Mouse (Mus musculus) forebrain, embryonic 14.5 days (tissue): ENCODE results near the gene Grin3b. TPM values are rescaled to one million over a fixed set of nuclear protein-coding genes. Genes with fewer than 3 reads are reported as not detected.

Source experiments
- ATAC-seq: fragments of 200-750 bp; cut with Nextera tagmentation; 2 replicates; pipeline ENCODE4 v1.8.0; 2017; ENCODE audit warnings: mild to moderate bottlenecking, moderate library complexity
- DNase-seq: peaks from one replicate; pipeline ENCODE4 v3.0.0-alpha.2; 2015; ENCODE audit warnings: low spot score
- H3K27ac ChIP-seq: fragments of 300-500 bp; sonication (generic); 2 replicates; pipeline ENCODE4 v1.5.1; 2014; ENCODE audit warnings: low read depth, mild to moderate bottlenecking, control low read depth, low read length, moderate library complexity
- H3K27me3 ChIP-seq: fragments of 300-500 bp; sonication (generic); replicated peaks from 2 replicates; pipeline ENCODE4 v1.6.1; 2014; ENCODE audit warnings: low read length, control low read depth, mixed read lengths; ENCODE audit not compliant: control insufficient read depth, insufficient read depth
- H3K36me3 ChIP-seq: fragments of 300-500 bp; sonication (generic); 2 replicates; pipeline ENCODE4 v1.6.1; 2014; ENCODE audit warnings: low read length, control low read depth; ENCODE audit not compliant: control insufficient read depth, insufficient read depth
- H3K4me1 ChIP-seq: fragments of 300-500 bp; sonication (generic); 2 replicates; pipeline ENCODE4 v1.6.1; 2014; ENCODE audit warnings: antibody characterized with exemption, low read length, control low read depth; ENCODE audit not compliant: control insufficient read depth, insufficient read depth
- H3K4me2 ChIP-seq: fragments of 300-500 bp; sonication (generic); 2 replicates; pipeline ENCODE4 v1.6.1; 2014; ENCODE audit warnings: mild to moderate bottlenecking, control low read depth, low read length
- H3K4me3 ChIP-seq: fragments of 300-500 bp; sonication (generic); 2 replicates; pipeline ENCODE4 v1.5.1; 2014; ENCODE audit warnings: low read depth, low read length, control low read depth
- H3K9ac ChIP-seq: fragments of 300-500 bp; sonication (generic); 2 replicates; pipeline ENCODE4 v1.6.1; 2014; ENCODE audit warnings: mild to moderate bottlenecking, low read length, control low read depth, moderate library complexity
- H3K9me3 ChIP-seq: fragments of 300-500 bp; sonication (generic); replicated peaks from 2 replicates; pipeline ENCODE4 v1.6.1; 2016; ENCODE audit warnings: low read length, control low read depth, mixed read lengths; ENCODE audit not compliant: control insufficient read depth
- WGBS: fragments of 180-500 bp; shearing (Covaris S2); extraction: QIAGEN DNeasy Blood & Tissue Kit; methylation state at CpG from one replicate; pipeline ENCODE4 v1.1.7; 2014; 5-methylcytosine and 5-hydroxymethylcytosine counted together
- polyA plus RNA-seq: library from polyadenylated mRNA; unstranded; fragments of >200 nt; fragmentation: Nextera tagmentation; extraction: Ambion mirVana; gene quantifications from 2 replicates; pipeline ENCODE4 v1.2.1, GENCODE M21; 2014

Grin3b gene
- polyA plus RNA-seq, 1 experiment from 2014 or later, result 0.23 TPM

DNA sequence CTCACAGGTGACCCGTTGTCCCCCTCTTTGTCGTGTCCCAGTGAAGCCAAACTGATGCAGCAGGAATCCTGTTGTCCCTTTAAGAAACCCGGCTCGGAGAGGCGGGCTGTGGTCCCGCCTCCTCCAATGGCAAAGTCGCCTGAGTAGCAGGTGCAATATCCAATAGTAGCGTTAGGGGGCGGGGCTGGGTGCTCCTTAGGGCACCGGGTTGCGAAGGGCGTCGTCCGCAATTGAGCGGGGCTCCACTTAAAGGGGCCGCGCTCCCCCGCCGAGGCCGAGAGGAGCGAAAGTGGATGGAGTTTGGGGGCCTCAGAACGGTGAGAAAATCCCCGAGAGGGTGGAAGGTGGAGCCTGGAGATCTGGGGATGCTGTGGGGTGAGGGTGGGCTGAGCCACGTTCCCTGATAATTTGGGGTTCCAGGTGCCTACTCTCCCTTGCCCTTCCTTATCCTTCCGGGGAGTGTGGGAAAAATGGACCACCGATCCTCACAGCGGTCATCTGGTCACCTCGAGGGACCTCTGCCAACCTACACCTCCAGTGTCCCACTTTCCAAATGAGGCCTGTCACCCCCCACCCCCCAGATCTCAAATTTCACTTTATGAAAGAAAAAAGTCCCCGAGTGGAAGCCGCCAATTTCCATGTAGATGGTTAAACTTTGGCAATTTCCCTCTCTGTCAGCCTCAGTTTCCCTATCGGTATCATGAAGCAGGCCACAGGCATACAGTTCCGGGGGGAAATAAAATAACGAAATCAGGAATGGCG is 25.9 kb downstream of the Grin3b start, which contains the start of gene Abca7:
Gene Abca7 (plus strand): TSS at position 223 of the 762 bp plus-strand sequence.
- Histone ChIP-seq H3K36me3 (no peaks in the 10 kb centered on the region), H3K4me2 (peak within 1 kb of the TSS; percentile 63), H3K4me1 (peaks cover 4% of the 10 kb centered on the region; the same call in 1 of the 2 replicates), H3K9ac (peak within 1 kb of the TSS; percentile 47; the same call in 1 of the 2 replicates), H3K9me3 (peaks cover 3% of the 10 kb centered on the region; the same call in 1 of the 2 replicates), H3K27ac (no peak within 1 kb of the TSS; the same call in 1 of the 2 replicates), H3K27me3 (peaks cover 7% of the 10 kb centered on the region; the same call in 1 of the 2 replicates), H3K4me3 (peak within 1 kb of the TSS; percentile 38)
- DNase-seq (peak; percentile 98), ATAC-seq (peak; percentile 90)
- under 1% methylated on average over 34 of the region's 34 CpGs for WGBS

- H3K27ac ChIP-seq, result peak overlapping the region; percentile 39; the same call in 1 of the 2 replicates
- under 1% methylated on average over 35 of the region's 35 CpGs for WGBS
- no peaks in the 10 kb centered on the region for H3K36me3 ChIP-seq
- H3K4me3 ChIP-seq, result peak overlapping the region; percentile 38
- DNase-seq, result peak; percentile 96
- peaks cover 15% of the 10 kb centered on the region; the same call in 1 of the 2 replicates for H3K27me3 ChIP-seq
- H3K9ac ChIP-seq, result peak overlapping the region; percentile 38
- no peaks in the 10 kb centered on the region for H3K9me3 ChIP-seq
- H3K4me1 ChIP-seq, result peaks cover 4% of the 10 kb centered on the region; the same call in 1 of the 2 replicates
- peak overlapping the region; percentile 63 for H3K4me2 ChIP-seq
- ATAC-seq, result peak; percentile 83
Observed at GRCm38 (mm10) chr10:79997034-79997760, 26.7 kb downstream of the Grin3b start.

- H3K27ac ChIP-seq, result peak overlapping the region; percentile 39; the same call in 1 of the 2 replicates
- peak overlapping the region; percentile 38 for H3K4me3 ChIP-seq
- ATAC-seq (peak; percentile 27), DNase-seq (peak; percentile 78)
- 6% methylated on average over 15 of the region's 15 CpGs for WGBS
- no peaks in the 10 kb centered on the region for H3K9me3 ChIP-seq
- peaks cover 4% of the 10 kb centered on the region; the same call in 1 of the 2 replicates for H3K4me1 ChIP-seq
- no peaks in the 10 kb centered on the region for H3K36me3 ChIP-seq
- H3K9ac ChIP-seq, result peak overlapping the region; percentile 38
- H3K27me3 ChIP-seq, result peaks cover 16% of the 10 kb centered on the region; the same call in 1 of the 2 replicates
- peak overlapping the region; percentile 63 for H3K4me2 ChIP-seq
Observed at GRCm38 (mm10) chr10:79997819-79998218, 27.3 kb downstream of the Grin3b start.

DNA sequence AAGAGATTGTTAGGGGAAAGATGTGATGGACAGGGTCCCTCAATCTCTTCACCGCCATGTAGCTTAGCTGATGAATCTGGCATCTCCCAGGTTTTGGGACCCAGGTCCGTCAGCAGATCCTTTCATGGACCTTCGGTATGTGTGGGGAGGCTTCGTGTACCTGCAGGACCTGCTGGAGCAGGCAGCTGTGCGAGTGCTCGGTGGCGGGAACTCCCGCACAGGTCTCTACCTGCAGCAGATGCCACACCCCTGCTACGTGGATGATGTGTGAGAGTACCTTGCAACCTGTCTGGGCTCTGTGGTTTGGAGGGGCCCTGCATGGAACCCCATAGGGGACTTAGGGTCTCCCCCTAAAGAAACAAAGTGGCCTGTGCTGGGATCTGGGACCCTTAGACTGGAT is 31.4 kb downstream of the Grin3b start:
- Histone ChIP-seq H3K9me3 (no peaks in the 10 kb centered on the region), H3K27ac (no peak overlapping the region), H3K9ac (no peak overlapping the region), H3K4me3 (no peak overlapping the region), H3K36me3 (no peaks in the 10 kb centered on the region), H3K4me1 (peaks cover 4% of the 10 kb centered on the region; the same call in 1 of the 2 replicates), H3K27me3 (peaks cover 20% of the 10 kb centered on the region), H3K4me2 (no peak overlapping the region)
- ATAC-seq, result no peak
- no peak for DNase-seq
- WGBS, result 77% methylated on average over 9 of the region's 9 CpGs

- no peak overlapping the region for H3K9ac ChIP-seq
- no peak overlapping the region for H3K27ac ChIP-seq
- DNase-seq (no peak), ATAC-seq (no peak)
- H3K9me3 ChIP-seq, result no peaks in the 10 kb centered on the region
- H3K27me3 ChIP-seq, result peaks cover 20% of the 10 kb centered on the region
- no peaks in the 10 kb centered on the region for H3K36me3 ChIP-seq
- H3K4me1 ChIP-seq, result peaks cover 1% of the 10 kb centered on the region; the same call in 1 of the 2 replicates
- no peak overlapping the region for H3K4me2 ChIP-seq
- no peak overlapping the region for H3K4me3 ChIP-seq
- 19% methylated on average over 21 of the region's 21 CpGs for WGBS
Observed at GRCm38 (mm10) chr10:80002829-80003228, 32.3 kb downstream of the Grin3b start.

DNA sequence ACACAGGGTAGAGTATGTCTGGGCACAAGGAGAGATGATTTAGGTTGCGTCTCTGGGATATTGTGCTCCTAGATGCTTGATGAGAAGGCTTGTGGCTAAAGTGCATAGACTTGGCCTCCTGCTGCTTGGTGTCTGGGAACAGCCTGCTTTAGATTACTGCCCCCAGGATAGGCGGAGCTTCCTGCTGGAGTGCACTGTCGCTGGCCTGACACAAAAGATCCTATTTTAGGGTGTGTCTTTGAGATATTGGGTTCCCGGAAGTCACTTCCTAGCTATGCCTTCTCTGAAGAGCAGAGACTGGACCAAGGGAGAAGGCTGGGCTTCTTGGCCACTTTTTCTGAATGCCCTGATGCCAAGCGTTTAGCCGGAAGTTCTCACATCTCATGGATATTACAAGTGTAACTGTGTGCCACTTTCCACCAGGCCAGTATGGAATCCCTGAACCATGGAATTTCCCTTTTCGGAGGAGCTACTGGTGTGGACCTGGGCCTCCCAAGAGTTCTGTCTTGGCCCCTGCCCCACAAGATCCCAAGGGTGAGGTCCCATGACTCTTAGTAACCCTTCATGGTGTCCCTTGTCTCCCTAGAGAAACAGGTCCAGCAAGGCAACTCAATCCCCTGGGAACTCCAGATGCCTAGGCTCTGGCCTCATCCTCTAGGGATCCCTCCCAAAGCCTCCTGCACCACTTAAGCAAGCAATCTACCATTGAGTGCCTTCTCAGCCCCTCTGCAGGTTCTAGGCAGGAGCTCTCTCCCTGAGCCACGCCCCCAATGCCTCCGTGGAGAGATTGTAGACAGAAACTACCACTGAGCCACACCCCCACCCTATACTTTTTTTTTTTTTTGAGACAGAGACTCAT is 33.1 kb downstream of the Grin3b start:
- H3K4me3 ChIP-seq, result no peak overlapping the region
- H3K9me3 ChIP-seq, result no peaks in the 10 kb centered on the region
- no peak overlapping the region for H3K27ac ChIP-seq
- DNase-seq (no peak), ATAC-seq (no peak)
- H3K4me2 ChIP-seq, result no peak overlapping the region
- H3K27me3 ChIP-seq, result peaks cover 15% of the 10 kb centered on the region
- H3K4me1 ChIP-seq, result no peaks in the 10 kb centered on the region
- H3K9ac ChIP-seq, result no peak overlapping the region
- WGBS, result 63% methylated on average over 9 of the region's 9 CpGs
- H3K36me3 ChIP-seq, result no peaks in the 10 kb centered on the region

- H3K27me3 ChIP-seq, result peaks cover 13% of the 10 kb centered on the region
- H3K4me2 ChIP-seq, result no peak overlapping the region
- no peak overlapping the region for H3K9ac ChIP-seq
- no peaks in the 10 kb centered on the region for H3K9me3 ChIP-seq
- DNase-seq (no peak), ATAC-seq (no peak)
- H3K4me1 ChIP-seq, result no peaks in the 10 kb centered on the region
- H3K27ac ChIP-seq, result no peak overlapping the region
- 88% methylated on average over 8 of the region's 8 CpGs for WGBS
- no peaks in the 10 kb centered on the region for H3K36me3 ChIP-seq
- H3K4me3 ChIP-seq, result no peak overlapping the region
Observed at GRCm38 (mm10) chr10:80004233-80004705, 33.8 kb downstream of the Grin3b start.

DNA sequence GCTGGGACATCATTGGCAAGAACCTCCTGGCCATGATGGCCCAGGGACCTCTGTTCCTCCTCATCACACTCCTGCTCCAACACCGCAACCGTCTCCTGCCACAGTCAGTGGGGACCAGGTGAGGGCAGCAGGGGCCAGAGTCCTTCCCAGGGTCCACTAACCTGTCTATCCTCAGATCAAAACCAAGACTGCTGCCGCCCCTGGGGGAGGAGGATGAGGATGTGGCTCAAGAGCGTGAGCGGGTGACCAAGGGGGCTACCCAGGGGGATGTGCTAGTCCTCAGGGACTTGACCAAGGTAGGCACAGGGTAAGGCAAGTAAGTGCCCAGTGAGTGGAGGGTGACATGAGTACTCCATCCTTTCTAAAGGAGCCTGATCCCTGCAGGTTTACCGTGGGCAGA is 41.2 kb downstream of the Grin3b start:
- 86% methylated on average over 6 of the region's 6 CpGs for WGBS
- H3K9ac ChIP-seq, result no peak overlapping the region
- no peak for ATAC-seq
- peaks cover 28% of the 10 kb centered on the region for H3K27me3 ChIP-seq
- H3K4me3 ChIP-seq, result no peak overlapping the region
- H3K4me2 ChIP-seq, result no peak overlapping the region
- H3K4me1 ChIP-seq, result no peaks in the 10 kb centered on the region
- peaks cover 8% of the 10 kb centered on the region; the same call in 1 of the 2 replicates for H3K9me3 ChIP-seq
- DNase-seq, result no peak
- H3K27ac ChIP-seq, result no peak overlapping the region
- peaks cover 3% of the 10 kb centered on the region; the same call in 1 of the 2 replicates for H3K36me3 ChIP-seq
